Mouse (Mus musculus) bone marrow macrophage, adult 2 months (primary cell): ENCODE data around the gene Usp21.

Experiments
- CTCF ChIP-seq: IDR thresholded peaks from 2 replicates; pipeline ENCODE4 v1.5.1; 2012; ENCODE audit warnings: low read depth, mild to moderate bottlenecking, low read length, moderate library complexity
- POLR2A ChIP-seq: IDR thresholded peaks from 2 replicates; pipeline ENCODE4 v1.6.1; 2012; ENCODE audit warnings: mild to moderate bottlenecking, low read depth, low read length, borderline replicate concordance

DNA sequence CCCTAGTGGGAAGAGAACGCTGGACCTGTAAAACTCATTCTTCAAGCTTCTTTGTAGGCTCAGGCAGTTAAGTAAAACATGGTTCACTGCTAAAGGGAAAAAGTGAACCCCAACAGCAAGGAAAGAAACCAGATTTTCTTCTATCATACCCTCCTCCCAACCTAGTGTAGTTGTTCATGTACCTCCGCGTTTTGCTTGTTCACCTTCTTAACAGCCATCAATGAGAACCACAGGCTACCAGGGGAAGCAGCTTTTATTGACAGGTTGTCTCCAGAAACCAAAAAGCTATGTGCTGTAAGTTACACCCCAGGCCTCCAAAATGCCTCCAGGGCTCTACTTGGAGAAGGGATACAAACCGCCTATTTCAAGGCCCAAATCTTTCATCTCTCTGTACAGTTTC lies 537 bp upstream of the Usp21 start:
- TF ChIP-seq CTCF (no peak), POLR2A (no peak)
